Mouse (Mus musculus): Measurements from ENCODE around the gene Epb41.

DNA sequence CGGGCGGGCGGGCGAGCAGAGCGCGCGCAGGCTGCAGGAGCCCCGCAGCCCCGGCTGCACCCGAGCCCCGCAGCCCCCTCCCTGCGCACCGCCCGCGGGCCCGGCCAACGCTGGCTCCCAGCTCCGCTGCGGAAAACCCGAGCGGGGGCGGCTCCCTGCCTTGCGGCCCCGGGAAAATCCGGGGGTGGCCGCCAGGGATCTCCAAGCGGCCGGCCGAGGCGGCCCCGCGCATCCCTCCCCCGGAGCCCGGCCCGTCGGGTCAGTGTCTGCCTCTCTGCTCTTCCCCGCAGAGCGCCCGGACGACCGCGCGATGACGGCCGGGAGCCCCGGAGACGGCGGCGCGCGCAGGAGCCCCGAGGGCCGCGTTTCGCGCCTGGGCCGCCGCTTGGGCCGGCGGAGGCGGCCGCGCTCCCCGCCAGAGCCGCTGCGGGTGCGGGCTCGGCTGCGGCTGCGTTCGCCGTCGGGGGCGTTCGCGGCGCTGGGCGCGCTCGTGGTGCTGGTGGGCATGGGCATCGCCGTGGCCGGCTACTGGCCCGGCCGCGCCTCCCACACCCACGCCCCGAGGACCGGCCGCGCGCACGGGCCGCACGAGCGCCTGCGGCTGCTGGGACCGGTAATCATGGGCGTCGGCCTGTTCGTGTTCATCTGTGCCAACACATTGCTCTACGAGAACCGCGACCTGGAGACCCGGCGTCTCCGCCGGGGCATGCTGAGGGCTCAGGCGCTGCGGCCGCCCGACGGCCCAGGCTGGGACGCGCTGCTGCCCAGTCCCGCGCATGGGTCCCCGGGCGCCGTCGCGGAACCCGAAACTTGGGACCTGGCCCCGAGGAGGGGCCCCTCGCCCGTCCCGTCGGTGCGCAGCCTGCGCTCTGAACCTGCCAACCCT lies 153.4 kb downstream of the Epb41 start, which contains the start of gene Tmem200b:
- TF ChIP-seq CTCF (IDR thresholded peaks at IDR 0.05; ENCODE audit: borderline replicate concordance, insufficient read depth, low read length), result no peak
- no peak for TF ChIP-seq POLR2A (IDR thresholded peaks at IDR 0.05; ENCODE audit: low read depth, low read length)

Data from embryonic fibroblast, embryonic 13.5 days (primary cell).